Mouse (Mus musculus) ES-Bruce4 (cell line): ENCODE results near the gene Trdn. TPM values are rescaled to one million over a fixed set of nuclear protein-coding genes. Genes with fewer than 3 reads are reported as not detected.

Experiments
- H3K27ac ChIP-seq: 2 replicates; pipeline ENCODE4 v1.5.1; 2012; ENCODE audit warnings: low read length, inconsistent platforms; ENCODE audit not compliant: insufficient read depth
- H3K27me3 ChIP-seq: 2 replicates; pipeline ENCODE4 v1.6.1; 2012; ENCODE audit warnings: mild to moderate bottlenecking, low read length, inconsistent platforms; ENCODE audit not compliant: control insufficient read depth, poor library complexity, insufficient read depth, severe bottlenecking
- H3K36me3 ChIP-seq: 2 replicates; pipeline ENCODE4 v1.6.1; 2012; ENCODE audit warnings: inconsistent platforms, mild to moderate bottlenecking, low read length, moderate library complexity; ENCODE audit not compliant: control insufficient read depth, poor library complexity, insufficient read depth, severe bottlenecking
- H3K4me1 ChIP-seq: one replicate; pipeline ENCODE4 v1.8.1; 2011; ENCODE audit warnings: low read length; ENCODE audit not compliant: control insufficient read depth, insufficient read depth
- H3K4me3 ChIP-seq: 2 replicates; pipeline ENCODE4 v1.5.1; 2011; ENCODE audit warnings: low read depth, mild to moderate bottlenecking, low read length
- H3K9ac ChIP-seq: 2 replicates; pipeline ENCODE4 v1.6.1; 2012; ENCODE audit warnings: low read depth, mild to moderate bottlenecking, inconsistent platforms; ENCODE audit not compliant: poor library complexity, severe bottlenecking
- H3K9me3 ChIP-seq: replicated peaks from 2 replicates; pipeline ENCODE4 v1.6.1; 2012; ENCODE audit warnings: mild to moderate bottlenecking, low read length, inconsistent platforms; ENCODE audit not compliant: control insufficient read depth, poor library complexity, insufficient read depth, severe bottlenecking
- CTCF ChIP-seq: IDR thresholded peaks from one replicate; pipeline ENCODE4 v1.8.1; 2011; ENCODE audit warnings: low read depth, low read length
- EP300 ChIP-seq: IDR thresholded peaks from 2 replicates; pipeline ENCODE4 v1.6.1; 2011; ENCODE audit warnings: low read depth, low read length; ENCODE audit not compliant: insufficient read depth
- POLR2A ChIP-seq: IDR thresholded peaks from one replicate; pipeline ENCODE4 v1.8.1; 2011; ENCODE audit warnings: low read length; ENCODE audit not compliant: insufficient read depth
- polyA plus RNA-seq: library from polyadenylated mRNA; stranded (reverse); fragments of >200 nt; gene quantifications from 2 replicates; pipeline ENCODE4 v1.2.4, GENCODE M21; 2011; ENCODE audit warnings: low read depth; ENCODE audit not compliant: missing spikeins, insufficient read depth, insufficient read length

The Trdn gene
- not detected in 2 replicates for polyA plus RNA-seq

- TF ChIP-seq POLR2A (no peak), EP300 (no peak), CTCF (no peak)
- Histone ChIP-seq H3K27ac (no peak within 1 kb of the TSS), H3K9ac (no peak within 1 kb of the TSS), H3K4me3 (no peak within 1 kb of the TSS), H3K27me3 (no peaks in the 10 kb centered on the region), H3K9me3 (no peaks in the 10 kb centered on the region), H3K4me1 (no peaks in the 10 kb centered on the region), H3K36me3 (no peaks in the 10 kb centered on the region)
These were observed at the start of gene Trdn for GRCm38 (mm10) chr10:33080254-33080653. Gene Trdn, plus strand, starts transcription at chr10:33080554.

- TF ChIP-seq CTCF (no peak), POLR2A (no peak), EP300 (no peak)
- Histone ChIP-seq H3K27ac (no peak overlapping the region), H3K4me3 (no peak overlapping the region), H3K27me3 (no peaks in the 10 kb centered on the region), H3K4me1 (no peaks in the 10 kb centered on the region), H3K9ac (no peak overlapping the region), H3K9me3 (no peaks in the 10 kb centered on the region), H3K36me3 (no peaks in the 10 kb centered on the region)
These were observed 19.6 kb upstream of the Trdn start for GRCm38 (mm10) chr10:33060771-33061170.

DNA sequence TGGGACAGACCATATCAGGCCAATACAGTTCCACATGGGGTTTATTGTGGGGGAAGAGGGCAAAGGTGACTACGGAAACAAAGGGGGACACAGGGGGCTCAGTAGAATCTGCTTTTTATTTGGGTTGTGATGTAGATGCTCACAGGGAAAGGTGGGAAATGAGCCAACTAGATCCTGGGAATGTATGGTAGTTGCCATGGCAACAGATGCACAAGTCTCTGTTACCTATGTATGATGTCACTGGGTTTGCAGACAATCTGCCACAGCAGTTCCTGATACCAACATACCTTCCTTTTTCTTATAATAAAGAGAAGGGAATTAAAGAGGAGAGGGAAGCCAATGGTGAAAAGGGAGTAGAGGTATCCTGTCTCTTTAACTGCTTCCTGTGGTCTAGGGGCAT, 14.8 kb upstream of the Trdn start:
- H3K36me3 ChIP-seq: no peaks in the 10 kb centered on the region
- no peak overlapping the region for H3K4me3 ChIP-seq
- H3K27ac ChIP-seq: no peak overlapping the region
- no peaks in the 10 kb centered on the region for H3K27me3 ChIP-seq
- TF ChIP-seq CTCF (no peak), EP300 (no peak), POLR2A (no peak)
- no peaks in the 10 kb centered on the region for H3K9me3 ChIP-seq
- no peaks in the 10 kb centered on the region for H3K4me1 ChIP-seq
- no peak overlapping the region for H3K9ac ChIP-seq

- Histone ChIP-seq H3K9me3 (no peaks in the 10 kb centered on the region), H3K4me1 (no peaks in the 10 kb centered on the region), H3K4me3 (no peak overlapping the region), H3K9ac (no peak overlapping the region), H3K27me3 (no peaks in the 10 kb centered on the region), H3K27ac (no peak overlapping the region), H3K36me3 (no peaks in the 10 kb centered on the region)
- TF ChIP-seq CTCF: no peak
- TF ChIP-seq EP300: no peak
- no peak for TF ChIP-seq POLR2A
These were observed 7.2 kb upstream of the Trdn start for GRCm38 (mm10) chr10:33073126-33073525.

DNA sequence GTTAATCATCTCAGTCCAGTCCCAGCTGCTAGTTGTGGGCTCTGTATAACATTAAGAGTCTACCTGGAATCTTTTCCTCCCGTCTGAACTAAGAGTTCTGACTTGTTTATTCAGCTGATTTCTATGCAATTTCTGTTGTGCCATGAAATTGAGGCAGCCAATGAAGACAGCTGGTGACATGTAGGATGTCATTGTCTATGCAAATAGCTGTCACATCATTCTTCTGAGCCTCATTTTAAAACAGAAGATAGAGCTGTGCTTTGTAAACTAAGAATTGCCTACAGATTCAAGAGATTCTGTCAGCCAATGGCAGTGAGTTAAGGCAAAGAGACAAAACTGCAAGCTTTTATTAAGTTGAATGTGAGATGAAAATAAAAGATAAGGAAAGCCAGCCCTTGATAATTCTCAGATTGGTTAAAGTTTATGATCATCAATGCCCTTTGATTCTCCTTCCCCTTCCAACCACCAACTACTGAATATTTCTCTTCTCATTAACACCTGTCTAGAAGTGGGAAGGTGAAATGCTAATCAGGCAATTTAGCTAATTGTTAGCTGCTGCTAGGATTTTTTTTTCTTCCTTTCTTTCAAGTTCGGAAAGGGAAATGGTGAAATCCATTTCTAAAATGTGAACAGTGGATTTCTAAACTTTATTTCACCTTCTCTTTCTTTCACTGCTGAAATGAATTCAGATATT, 1.9 kb downstream of the Trdn start:
- Histone ChIP-seq H3K27ac (no peak overlapping the region), H3K4me1 (no peaks in the 10 kb centered on the region), H3K9me3 (no peaks in the 10 kb centered on the region), H3K27me3 (no peaks in the 10 kb centered on the region), H3K4me3 (no peak overlapping the region), H3K36me3 (no peaks in the 10 kb centered on the region), H3K9ac (no peak overlapping the region)
- TF ChIP-seq POLR2A: no peak
- no peak for TF ChIP-seq CTCF
- TF ChIP-seq EP300: no peak

GRCm38 (mm10) chr10:33082961-33083626, 2.7 kb downstream of the Trdn start:
- Histone ChIP-seq H3K4me1 (no peaks in the 10 kb centered on the region), H3K9ac (no peak overlapping the region), H3K4me3 (no peak overlapping the region), H3K36me3 (no peaks in the 10 kb centered on the region), H3K9me3 (no peaks in the 10 kb centered on the region), H3K27ac (no peak overlapping the region), H3K27me3 (no peaks in the 10 kb centered on the region)
- TF ChIP-seq EP300: no peak
- TF ChIP-seq CTCF: no peak
- TF ChIP-seq POLR2A: no peak
